Mouse (Mus musculus): ENCODE results near the gene Cyp4a32.
"Not testable (repeated sequence)": the region's sequence is repeated elsewhere in the genome, so short reads cannot be mapped to it uniquely, and the experiment has no call there.

DNA sequence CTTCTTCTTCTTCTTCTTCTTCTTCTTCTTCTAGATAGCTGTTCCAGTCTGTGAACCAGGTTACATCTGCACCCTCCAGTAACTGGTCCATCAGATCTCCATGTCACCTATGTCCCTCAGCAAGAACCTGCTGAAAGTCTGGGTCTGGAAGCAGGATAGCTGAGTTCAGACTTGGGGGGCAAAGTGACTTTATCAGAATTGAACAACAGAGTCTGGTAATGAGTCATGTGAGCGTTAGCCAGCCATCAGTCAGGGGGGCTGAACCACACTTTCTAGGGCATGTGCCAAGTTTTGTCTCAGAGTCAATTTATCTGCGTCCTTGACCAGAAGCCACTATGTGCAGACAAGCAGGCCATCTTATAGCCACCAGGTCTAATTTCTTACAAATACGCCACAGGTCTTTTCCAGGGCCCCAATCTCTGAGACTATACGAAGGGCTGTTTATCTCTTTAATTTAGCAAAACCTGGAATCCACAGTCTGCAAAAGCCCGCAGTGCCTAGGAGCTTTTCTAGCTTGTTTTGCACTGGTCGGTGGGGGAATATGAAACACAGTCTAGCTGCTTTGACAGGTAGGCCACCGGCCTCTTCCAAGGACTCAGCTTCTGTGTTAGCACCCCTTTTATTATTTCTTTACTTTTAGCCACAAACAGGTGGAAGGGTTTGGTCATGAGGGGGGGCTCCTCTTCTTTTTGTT lies 55.2 kb downstream of the Cyp4a32 start:
- TF ChIP-seq CTCF, EP300 (IDR thresholded peaks at IDR 0.05; ENCODE audit: low read depth): not testable (repeated sequence)
